Mouse (Mus musculus): ENCODE results near the gene Gtf2h5. TPM values are rescaled to one million over a fixed set of nuclear protein-coding genes. Genes with fewer than 3 reads are reported as not detected.

Gene Gtf2h5
- polyA plus RNA-seq, 2 experiments: 73.0 to 176 TPM

- Histone ChIP-seq H3K4me2 (replicated peaks; ENCODE audit: low read depth, low read length, severe bottlenecking) (no peak overlapping the region), H3K4me3 (replicated peaks; ENCODE audit: low read length) (no peak overlapping the region), H3K9me3 (ENCODE audit: control insufficient read depth, low read length) (no peaks in the 10 kb centered on the region), H3K9ac (ENCODE audit: low read depth, low read length, severe bottlenecking) (no peak overlapping the region), H3K27me3 (ENCODE audit: control insufficient read depth, insufficient read depth, low read length) (no peaks in the 10 kb centered on the region), H3K27ac (replicated peaks; ENCODE audit: low read depth, low read length) (no peak overlapping the region), H3K4me1 (ENCODE audit: control insufficient read depth, insufficient read depth, low read length) (peaks cover 9% of the 10 kb centered on the region; the same call in 1 of the 2 replicates), H3K36me3 (ENCODE audit: control insufficient read depth, insufficient read depth, low read length) (peaks cover 31% of the 10 kb centered on the region)
- 91% methylated on average over 4 of the region's 4 CpGs for WGBS
- ATAC-seq (ENCODE audit: low FRiP score, low read depth): no peak
- DNase-seq (ENCODE audit: low spot score): no peak
- TF ChIP-seq POLR2A (IDR thresholded peaks at IDR 0.05; ENCODE audit: borderline replicate concordance, extremely low read depth, insufficient read depth, insufficient read length): no peak
These were observed 39.3 kb downstream of the Gtf2h5 start for GRCm38 (mm10) chr17:6118861-6119260.

- H3K9me3 ChIP-seq (ENCODE audit: control insufficient read depth, low read length): no peaks in the 10 kb centered on the region
- H3K4me1 ChIP-seq (ENCODE audit: control insufficient read depth, insufficient read depth, low read length): no peaks in the 10 kb centered on the region
- no peak for ATAC-seq (ENCODE audit: low FRiP score, low read depth)
- no peak for DNase-seq (ENCODE audit: low spot score)
- H3K36me3 ChIP-seq (ENCODE audit: control insufficient read depth, insufficient read depth, low read length): peaks cover 32% of the 10 kb centered on the region
- H3K27ac ChIP-seq (replicated peaks; ENCODE audit: low read depth, low read length): no peak overlapping the region
- H3K9ac ChIP-seq (ENCODE audit: low read depth, low read length, severe bottlenecking): no peak overlapping the region
- no peak for TF ChIP-seq POLR2A (IDR thresholded peaks at IDR 0.05; ENCODE audit: borderline replicate concordance, extremely low read depth, insufficient read depth, insufficient read length)
- H3K27me3 ChIP-seq (ENCODE audit: control insufficient read depth, insufficient read depth, low read length): no peaks in the 10 kb centered on the region
- no peak overlapping the region for H3K4me2 ChIP-seq (replicated peaks; ENCODE audit: low read depth, low read length, severe bottlenecking)
- no peak overlapping the region for H3K4me3 ChIP-seq (replicated peaks; ENCODE audit: low read length)
- WGBS: 93% methylated on average over 4 of the region's 4 CpGs
These were observed 44.2 kb downstream of the Gtf2h5 start for GRCm38 (mm10) chr17:6123776-6124175.

GRCm38 (mm10) chr17:6125441-6125840 lies 45.9 kb downstream of the Gtf2h5 start:
- no peak for ATAC-seq (ENCODE audit: low FRiP score, low read depth)
- H3K27me3 ChIP-seq (ENCODE audit: control insufficient read depth, insufficient read depth, low read length): no peaks in the 10 kb centered on the region

GRCm38 (mm10) chr17:6128039-6128438 lies 48.5 kb downstream of the Gtf2h5 start:
- 45% methylated on average over 3 of the region's 3 CpGs for WGBS
- ATAC-seq (ENCODE audit: low FRiP score, low read depth): no peak

More at GRCm38 (mm10) chr17:6125441-6125840, 45.9 kb downstream of the Gtf2h5 start:
- Histone ChIP-seq H3K36me3 (ENCODE audit: control insufficient read depth, insufficient read depth, low read length) (peaks cover 30% of the 10 kb centered on the region), H3K4me3 (replicated peaks; ENCODE audit: low read length) (no peak overlapping the region), H3K9me3 (ENCODE audit: control insufficient read depth, low read length) (no peaks in the 10 kb centered on the region), H3K4me2 (replicated peaks; ENCODE audit: low read depth, low read length, severe bottlenecking) (no peak overlapping the region), H3K4me1 (ENCODE audit: control insufficient read depth, insufficient read depth, low read length) (no peaks in the 10 kb centered on the region), H3K9ac (ENCODE audit: low read depth, low read length, severe bottlenecking) (no peak overlapping the region), H3K27ac (replicated peaks; ENCODE audit: low read depth, low read length) (no peak overlapping the region)
- DNase-seq (ENCODE audit: low spot score): no peak
- no peak for TF ChIP-seq POLR2A (IDR thresholded peaks at IDR 0.05; ENCODE audit: borderline replicate concordance, extremely low read depth, insufficient read depth, insufficient read length)
- WGBS: 91% methylated on average over 3 of the region's 3 CpGs

GRCm38 (mm10) chr17:6129361-6129760 lies 49.8 kb downstream of the Gtf2h5 start:
- DNase-seq (ENCODE audit: low spot score) (no peak), ATAC-seq (ENCODE audit: low FRiP score, low read depth) (no peak)
- Histone ChIP-seq H3K9me3 (ENCODE audit: control insufficient read depth, low read length) (no peaks in the 10 kb centered on the region), H3K27me3 (ENCODE audit: control insufficient read depth, insufficient read depth, low read length) (no peaks in the 10 kb centered on the region), H3K4me3 (replicated peaks; ENCODE audit: low read length) (no peak overlapping the region), H3K36me3 (ENCODE audit: control insufficient read depth, insufficient read depth, low read length) (peaks cover 10% of the 10 kb centered on the region), H3K4me2 (replicated peaks; ENCODE audit: low read depth, low read length, severe bottlenecking) (no peak overlapping the region), H3K27ac (replicated peaks; ENCODE audit: low read depth, low read length) (no peak overlapping the region), H3K9ac (ENCODE audit: low read depth, low read length, severe bottlenecking) (no peak overlapping the region), H3K4me1 (ENCODE audit: control insufficient read depth, insufficient read depth, low read length) (no peaks in the 10 kb centered on the region)
- no peak for TF ChIP-seq POLR2A (IDR thresholded peaks at IDR 0.05; ENCODE audit: borderline replicate concordance, extremely low read depth, insufficient read depth, insufficient read length)
- 86% methylated on average over 4 of the region's 4 CpGs for WGBS

More at GRCm38 (mm10) chr17:6128039-6128438, 48.5 kb downstream of the Gtf2h5 start:
- no peak overlapping the region for H3K4me2 ChIP-seq (replicated peaks; ENCODE audit: low read depth, low read length, severe bottlenecking)
- no peak overlapping the region for H3K4me3 ChIP-seq (replicated peaks; ENCODE audit: low read length)
- H3K36me3 ChIP-seq (ENCODE audit: control insufficient read depth, insufficient read depth, low read length): peaks cover 23% of the 10 kb centered on the region
- H3K27me3 ChIP-seq (ENCODE audit: control insufficient read depth, insufficient read depth, low read length): no peaks in the 10 kb centered on the region
- no peak for DNase-seq (ENCODE audit: low spot score)
- H3K9ac ChIP-seq (ENCODE audit: low read depth, low read length, severe bottlenecking): no peak overlapping the region
- H3K4me1 ChIP-seq (ENCODE audit: control insufficient read depth, insufficient read depth, low read length): no peaks in the 10 kb centered on the region
- no peak overlapping the region for H3K27ac ChIP-seq (replicated peaks; ENCODE audit: low read depth, low read length)
- TF ChIP-seq POLR2A (IDR thresholded peaks at IDR 0.05; ENCODE audit: borderline replicate concordance, extremely low read depth, insufficient read depth, insufficient read length): no peak
- H3K9me3 ChIP-seq (ENCODE audit: control insufficient read depth, low read length): no peaks in the 10 kb centered on the region

- peaks cover 4% of the 10 kb centered on the region for H3K36me3 ChIP-seq (ENCODE audit: control insufficient read depth, insufficient read depth, low read length)
- no peak overlapping the region for H3K27ac ChIP-seq (replicated peaks; ENCODE audit: low read depth, low read length)
- DNase-seq (ENCODE audit: low spot score) (no peak), ATAC-seq (ENCODE audit: low FRiP score, low read depth) (no peak)
- no peak overlapping the region for H3K9ac ChIP-seq (ENCODE audit: low read depth, low read length, severe bottlenecking)
- H3K27me3 ChIP-seq (ENCODE audit: control insufficient read depth, insufficient read depth, low read length): no peaks in the 10 kb centered on the region
- no peaks in the 10 kb centered on the region for H3K9me3 ChIP-seq (ENCODE audit: control insufficient read depth, low read length)
- no peak overlapping the region for H3K4me3 ChIP-seq (replicated peaks; ENCODE audit: low read length)
- WGBS: 92% methylated on average over 3 of the region's 3 CpGs
- no peaks in the 10 kb centered on the region for H3K4me1 ChIP-seq (ENCODE audit: control insufficient read depth, insufficient read depth, low read length)
- no peak overlapping the region for H3K4me2 ChIP-seq (replicated peaks; ENCODE audit: low read depth, low read length, severe bottlenecking)
- TF ChIP-seq POLR2A (IDR thresholded peaks at IDR 0.05; ENCODE audit: borderline replicate concordance, extremely low read depth, insufficient read depth, insufficient read length): no peak
These were observed 51.5 kb downstream of the Gtf2h5 start for GRCm38 (mm10) chr17:6131083-6131482.

Small RNAs within 50 kb of the gene (microRNA-seq; reads per million reads assigned to microRNA genes)
- not detected for gene Gm22774

Other genes starting within 250 kb of the Gtf2h5 start
- 39.1 and 41.3 TPM in 2 replicates for gene Snx9, start 238.5 kb upstream of the Gtf2h5 start, polyA plus RNA-seq (2012; rRNA removed)
- gene Snx9, start 238.5 kb upstream of the Gtf2h5 start, polyA plus RNA-seq (2014; fragmentation: Nextera tagmentation; extraction: Ambion mirVana): 41.9 and 43.4 TPM in 2 replicates
- gene Synj2, start 138.5 kb upstream of the Gtf2h5 start, polyA plus RNA-seq (2012; rRNA removed): 4.4 and 4.7 TPM in 2 replicates
- 3.3 and 3.6 TPM in 2 replicates for gene Synj2, start 138.5 kb upstream of the Gtf2h5 start, polyA plus RNA-seq (2014; fragmentation: Nextera tagmentation; extraction: Ambion mirVana)
- gene Serac1, start within 50 bp of the Gtf2h5 start, polyA plus RNA-seq (2012; rRNA removed): 12.1 and 12.4 TPM in 2 replicates
- 5.0 and 6.1 TPM in 2 replicates for gene Serac1, start within 50 bp of the Gtf2h5 start, polyA plus RNA-seq (2014; fragmentation: Nextera tagmentation; extraction: Ambion mirVana)
- 55.0 and 66.1 TPM in 2 replicates for gene Tulp4, start 26.7 kb downstream of the Gtf2h5 start, polyA plus RNA-seq (2012; rRNA removed)
- gene Tulp4, start 26.7 kb downstream of the Gtf2h5 start, polyA plus RNA-seq (2014; fragmentation: Nextera tagmentation; extraction: Ambion mirVana): 92.0 and 96.8 TPM in 2 replicates
- 23.9 and 24.2 TPM in 2 replicates for gene Tmem181a, start 177.1 kb downstream of the Gtf2h5 start, polyA plus RNA-seq (2012; rRNA removed)
- gene Tmem181a, start 177.1 kb downstream of the Gtf2h5 start, polyA plus RNA-seq (2014; fragmentation: Nextera tagmentation; extraction: Ambion mirVana): 21.1 and 24.2 TPM in 2 replicates
- 12.3 and 15.7 TPM in 2 replicates for gene Dynlt1a, start 237.7 kb downstream of the Gtf2h5 start, polyA plus RNA-seq (2012; rRNA removed)
- 14.8 and 17.7 TPM in 2 replicates for gene Dynlt1a, start 237.7 kb downstream of the Gtf2h5 start, polyA plus RNA-seq (2014; fragmentation: Nextera tagmentation; extraction: Ambion mirVana)